Mouse (Mus musculus) thymus, adult 2 months (tissue): ENCODE data around the gene Cfap97d1. TPM values are rescaled to one million over a fixed set of nuclear protein-coding genes. Genes with fewer than 3 reads are reported as not detected.

Experiments used
- DNase-seq: peaks from one replicate; pipeline ENCODE4 v3.0.0; 2021
- H3K27ac ChIP-seq: fragments of 200-500 bp; 2 replicates; pipeline ENCODE4 v1.5.1; 2012; ENCODE audit warnings: low read length, control low read depth; ENCODE audit not compliant: control insufficient read depth, insufficient read depth
- H3K27me3 ChIP-seq: fragments of 200-500 bp; 2 replicates; pipeline ENCODE4 v1.6.1; 2012; ENCODE audit warnings: mild to moderate bottlenecking, low read length, moderate library complexity, mixed read lengths; ENCODE audit not compliant: control insufficient read depth, insufficient read depth
- H3K36me3 ChIP-seq: fragments of 200-500 bp; 2 replicates; pipeline ENCODE4 v1.6.1; 2012; ENCODE audit warnings: mild to moderate bottlenecking, low read length, moderate library complexity; ENCODE audit not compliant: control insufficient read depth, insufficient read depth
- H3K4me1 ChIP-seq: fragments of 200-500 bp; replicated peaks from 2 replicates; pipeline ENCODE4 v1.6.1; 2012; ENCODE audit warnings: low read length; ENCODE audit not compliant: control insufficient read depth, insufficient read depth
- H3K4me3 ChIP-seq: fragments of 200-500 bp; 2 replicates; pipeline ENCODE4 v1.5.1; 2012; ENCODE audit warnings: mild to moderate bottlenecking, low read length, control low read depth, moderate library complexity; ENCODE audit not compliant: control insufficient read depth, insufficient read depth
- CTCF ChIP-seq: fragments of 200-500 bp; IDR thresholded peaks from 2 replicates; pipeline ENCODE4 v1.5.1; 2012; ENCODE audit warnings: mild to moderate bottlenecking, control low read depth, low read length, moderate library complexity, borderline replicate concordance; ENCODE audit not compliant: control insufficient read depth, poor library complexity, insufficient read depth; ENCODE audit errors: extremely low read depth
- POLR2A ChIP-seq: fragments of 200-500 bp; IDR thresholded peaks from 2 replicates; pipeline ENCODE4 v1.6.1; 2012; ENCODE audit warnings: mild to moderate bottlenecking, low read length, control low read depth, moderate library complexity; ENCODE audit not compliant: control insufficient read depth, poor library complexity, insufficient read depth; ENCODE audit errors: extremely low read depth
- WGBS: fragments of 180-500 bp; shearing (Covaris S2); methylation state at CpG from one replicate; pipeline ENCODE4 v1.1.7; 2018; 5-methylcytosine and 5-hydroxymethylcytosine counted together
- polyA plus RNA-seq: library from polyadenylated mRNA; depleted of rRNA; stranded (reverse); fragments of >200 nt; gene quantifications from 2 replicates; pipeline ENCODE4 v1.2.3, GENCODE M21; 2012

Cfap97d1 gene
- polyA plus RNA-seq, 1 experiment, result not detected

GRCm38 (mm10) chr11:101952541-101953341, 31.3 kb upstream of the Cfap97d1 start:
- DNase-seq, result no peak
- Histone ChIP-seq H3K4me3 (no peak overlapping the region), H3K27ac (no peak overlapping the region), H3K36me3 (no peaks in the 10 kb centered on the region), H3K4me1 (no peaks in the 10 kb centered on the region), H3K27me3 (no peaks in the 10 kb centered on the region; the same call in 1 of the 2 replicates)
- 4% methylated on average over 24 of the region's 24 CpGs for WGBS
- TF ChIP-seq CTCF, result no peak
- no peak for TF ChIP-seq POLR2A

- no peak for TF ChIP-seq POLR2A
- no peak for TF ChIP-seq CTCF
- no peak for DNase-seq
- H3K36me3 ChIP-seq, result no peaks in the 10 kb centered on the region
- 2% methylated on average over 4 of the region's 4 CpGs for WGBS
- no peak overlapping the region for H3K4me3 ChIP-seq
- H3K27ac ChIP-seq, result no peak overlapping the region
- H3K4me1 ChIP-seq, result no peaks in the 10 kb centered on the region
- no peaks in the 10 kb centered on the region; the same call in 1 of the 2 replicates for H3K27me3 ChIP-seq
These were observed 30.6 kb upstream of the Cfap97d1 start for GRCm38 (mm10) chr11:101953441-101953840.

GRCm38 (mm10) chr11:101957476-101957875, 26.6 kb upstream of the Cfap97d1 start:
- Histone ChIP-seq H3K36me3 (no peaks in the 10 kb centered on the region), H3K27ac (no peak overlapping the region), H3K4me1 (no peaks in the 10 kb centered on the region), H3K4me3 (no peak overlapping the region), H3K27me3 (no peaks in the 10 kb centered on the region; the same call in 1 of the 2 replicates)
- no peak for DNase-seq
- WGBS, result 46% methylated on average over 5 of the region's 5 CpGs
- TF ChIP-seq POLR2A, result no peak

GRCm38 (mm10) chr11:101963043-101963442, 21.0 kb upstream of the Cfap97d1 start:
- no peak overlapping the region for H3K27ac ChIP-seq
- no peaks in the 10 kb centered on the region; the same call in 1 of the 2 replicates for H3K27me3 ChIP-seq
- no peak overlapping the region for H3K4me3 ChIP-seq
- H3K36me3 ChIP-seq, result no peaks in the 10 kb centered on the region
- TF ChIP-seq POLR2A (no peak), CTCF (no peak)
- no peaks in the 10 kb centered on the region for H3K4me1 ChIP-seq
- 3% methylated on average over 11 of the region's 11 CpGs for WGBS
- no peak for DNase-seq

GRCm38 (mm10) chr11:101963473-101964291, 20.4 kb upstream of the Cfap97d1 start:
- 2% methylated on average over 78 of the region's 78 CpGs for WGBS
- Histone ChIP-seq H3K4me1 (no peaks in the 10 kb centered on the region), H3K4me3 (no peak overlapping the region), H3K27ac (no peak overlapping the region), H3K27me3 (no peaks in the 10 kb centered on the region; the same call in 1 of the 2 replicates), H3K36me3 (no peaks in the 10 kb centered on the region)
- no peak for TF ChIP-seq POLR2A
- no peak for TF ChIP-seq CTCF
- DNase-seq, result no peak

GRCm38 (mm10) chr11:101964647-101965046, 19.4 kb upstream of the Cfap97d1 start:
- no peaks in the 10 kb centered on the region for H3K4me1 ChIP-seq
- no peak for DNase-seq
- no peaks in the 10 kb centered on the region; the same call in 1 of the 2 replicates for H3K27me3 ChIP-seq
- H3K27ac ChIP-seq, result no peak overlapping the region
- H3K4me3 ChIP-seq, result no peak overlapping the region
- TF ChIP-seq CTCF, result no peak
- TF ChIP-seq POLR2A, result no peak
- H3K36me3 ChIP-seq, result no peaks in the 10 kb centered on the region
- 37% methylated on average over 8 of the region's 8 CpGs for WGBS
